Mouse (Mus musculus): ENCODE results near the gene Auts2.

GRCm38 (mm10) chr5:132391831-132392763 lies 151.0 kb downstream of the Auts2 start:
- TF ChIP-seq POLR2AphosphoS2 (IDR thresholded peaks at IDR 0.05; ENCODE audit: low read depth, low read length) (no peak), CTCF (conservative IDR thresholded peaks at IDR 0.05 in 1 of 2, IDR thresholded peaks at IDR 0.05 in 1 of 2; ENCODE audit: low read depth in 2 of 2, low read length in 2 of 2) (no peak), RCOR1 (conservative IDR thresholded peaks at IDR 0.05; ENCODE audit: low read depth, low read length) (no peak), EP300 (IDR thresholded peaks at IDR 0.05; ENCODE audit: low read length) (no peak), ETS1 (conservative IDR thresholded peaks at IDR 0.05; ENCODE audit: low read depth, low read length) (no peak), ELF1 (IDR thresholded peaks at IDR 0.05; ENCODE audit: low read depth, low read length) (no peak), POLR2A (IDR thresholded peaks at IDR 0.05; ENCODE audit: low read depth, low read length) (no peak), ZKSCAN1 (IDR thresholded peaks at IDR 0.05; ENCODE audit: borderline replicate concordance, low read depth, low read length) (no peak), ZNF384 (IDR thresholded peaks at IDR 0.05; ENCODE audit: low read depth, low read length) (no peak), UBTF (IDR thresholded peaks at IDR 0.05; ENCODE audit: low read depth, low read length) (no peak), ZC3H11A (IDR thresholded peaks at IDR 0.05; ENCODE audit: low read depth, low read length) (no peak), RAD21 (IDR thresholded peaks at IDR 0.05; ENCODE audit: low read depth, low read length) (no peak), CHD2 (IDR thresholded peaks at IDR 0.05; ENCODE audit: low read length) (no peak)

Measured in CH12.LX (cell line).